Mouse (Mus musculus) cerebellum, postnatal 25 days (tissue): ENCODE measurements around the gene Pick1.

ENCODE experiments used
- DNase-seq, 2 experiments: peaks; one replicate each; pipeline ENCODE4 v3.0.0; 2021; ENCODE audit warnings: mixed read lengths in 2 of 2

Pick1 gene

DNA sequence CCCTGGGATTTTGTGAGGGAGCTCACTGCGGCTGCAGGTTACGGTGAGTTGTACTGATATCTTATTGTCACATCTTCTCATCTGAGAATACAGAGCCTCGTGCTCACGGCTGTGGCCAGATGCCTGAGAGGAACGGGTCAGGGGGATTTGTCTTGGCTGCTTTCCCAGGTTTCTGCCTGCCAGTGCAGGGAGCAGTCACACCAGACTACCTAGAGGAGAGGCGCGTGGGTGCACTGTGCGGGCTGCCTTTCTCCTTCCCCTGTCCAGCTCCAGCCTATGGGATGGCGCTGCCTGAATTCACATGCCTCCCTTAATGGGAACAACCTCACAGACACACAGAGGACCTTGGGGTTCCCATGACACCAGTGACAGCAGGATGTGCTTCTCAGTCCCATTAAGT, 6.3 kb downstream of the Pick1 start:
- no peak for DNase-seq

DNA sequence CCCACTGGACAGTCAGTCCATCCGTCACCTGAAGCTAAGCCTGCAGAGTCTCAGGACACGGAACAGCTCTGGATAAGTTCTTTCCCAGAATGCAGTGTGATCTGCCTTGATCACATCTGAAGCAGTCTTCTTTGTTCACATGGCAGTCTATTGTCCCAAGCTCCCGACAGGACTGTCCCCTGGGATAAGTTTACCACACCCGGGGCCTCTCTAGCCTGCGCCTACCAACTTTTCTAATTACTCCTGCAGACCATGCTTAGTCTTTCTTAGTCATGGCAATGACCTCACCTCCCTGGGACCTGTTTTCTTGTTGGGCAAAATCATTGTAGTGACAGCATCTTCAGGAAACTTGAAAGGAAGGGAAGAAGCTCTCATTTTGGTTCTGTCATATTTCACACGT, 9.1 kb downstream of the Pick1 start:
- no peak for DNase-seq

DNA sequence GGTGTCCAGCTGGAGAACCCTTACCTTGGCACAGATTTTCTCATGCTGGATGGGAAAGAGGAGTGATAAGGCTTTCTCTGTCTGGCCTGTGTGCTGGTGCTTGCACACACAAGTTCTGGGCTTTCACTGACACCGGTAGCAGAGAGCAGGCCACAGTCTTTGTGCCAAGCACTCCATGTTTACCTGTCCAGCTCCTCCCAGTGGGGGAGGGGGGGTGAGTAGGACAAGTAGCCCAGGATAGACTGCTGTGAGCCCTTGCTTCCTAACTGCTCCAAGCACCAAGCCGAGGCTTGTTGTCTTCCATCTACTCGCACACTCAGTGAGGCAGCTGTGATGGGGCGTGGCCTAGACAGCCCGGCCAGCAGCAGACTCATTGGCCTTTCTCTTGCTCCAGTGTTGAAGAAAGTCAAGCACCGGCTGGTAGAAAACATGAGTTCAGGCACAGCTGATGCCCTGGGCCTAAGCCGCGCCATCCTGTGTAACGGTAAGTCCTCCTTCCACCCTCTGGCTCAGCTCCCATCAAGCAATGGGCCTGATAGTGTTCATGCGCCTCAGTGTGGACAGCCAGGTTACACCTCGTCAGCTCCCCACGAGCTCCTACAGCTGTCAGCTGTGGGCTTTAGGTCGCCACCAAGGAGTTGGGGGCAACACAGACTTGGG, 13.7 kb downstream of the Pick1 start:
- no peak for DNase-seq

DNA sequence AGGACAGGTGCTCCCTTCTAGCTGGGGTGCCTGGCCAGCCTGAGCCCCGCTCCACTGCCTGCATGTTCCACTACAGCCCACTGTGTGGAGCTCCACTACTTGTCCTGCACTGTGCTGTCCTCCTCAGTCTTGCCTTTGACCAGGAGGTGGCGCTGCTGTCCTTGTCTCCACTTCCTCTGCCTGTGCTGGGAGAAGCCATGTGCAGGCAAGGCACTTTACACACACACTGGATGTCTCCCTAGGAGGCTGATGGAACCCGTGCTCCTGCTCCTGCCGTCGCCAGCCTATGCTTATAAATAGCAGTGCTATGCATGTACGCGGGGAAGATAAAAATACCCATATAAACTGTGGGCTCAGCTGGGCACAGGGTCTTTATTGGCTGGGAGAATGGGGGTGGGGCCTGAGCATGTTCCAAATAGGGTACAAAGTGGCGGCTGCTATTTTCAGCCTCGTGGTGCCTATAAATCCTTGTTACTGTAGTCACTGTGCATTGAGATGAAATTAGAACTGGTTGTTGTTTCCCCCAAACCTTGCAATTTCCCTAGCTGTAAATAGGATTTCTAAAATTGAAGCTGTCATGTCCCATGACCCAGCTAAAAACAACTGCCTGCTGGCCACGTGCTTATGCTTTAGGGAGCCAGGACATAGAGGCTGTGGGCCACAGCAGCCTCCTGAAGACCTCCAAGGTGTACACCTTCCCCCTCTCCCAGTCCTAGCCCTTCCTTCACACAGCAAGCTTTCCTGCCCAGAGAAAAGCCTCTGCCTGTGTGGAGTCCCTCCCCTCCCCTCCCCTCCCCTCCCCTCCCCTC, 14.5 kb downstream of the Pick1 start:
- peak; percentile 95 to 96 for DNase-seq

DNA sequence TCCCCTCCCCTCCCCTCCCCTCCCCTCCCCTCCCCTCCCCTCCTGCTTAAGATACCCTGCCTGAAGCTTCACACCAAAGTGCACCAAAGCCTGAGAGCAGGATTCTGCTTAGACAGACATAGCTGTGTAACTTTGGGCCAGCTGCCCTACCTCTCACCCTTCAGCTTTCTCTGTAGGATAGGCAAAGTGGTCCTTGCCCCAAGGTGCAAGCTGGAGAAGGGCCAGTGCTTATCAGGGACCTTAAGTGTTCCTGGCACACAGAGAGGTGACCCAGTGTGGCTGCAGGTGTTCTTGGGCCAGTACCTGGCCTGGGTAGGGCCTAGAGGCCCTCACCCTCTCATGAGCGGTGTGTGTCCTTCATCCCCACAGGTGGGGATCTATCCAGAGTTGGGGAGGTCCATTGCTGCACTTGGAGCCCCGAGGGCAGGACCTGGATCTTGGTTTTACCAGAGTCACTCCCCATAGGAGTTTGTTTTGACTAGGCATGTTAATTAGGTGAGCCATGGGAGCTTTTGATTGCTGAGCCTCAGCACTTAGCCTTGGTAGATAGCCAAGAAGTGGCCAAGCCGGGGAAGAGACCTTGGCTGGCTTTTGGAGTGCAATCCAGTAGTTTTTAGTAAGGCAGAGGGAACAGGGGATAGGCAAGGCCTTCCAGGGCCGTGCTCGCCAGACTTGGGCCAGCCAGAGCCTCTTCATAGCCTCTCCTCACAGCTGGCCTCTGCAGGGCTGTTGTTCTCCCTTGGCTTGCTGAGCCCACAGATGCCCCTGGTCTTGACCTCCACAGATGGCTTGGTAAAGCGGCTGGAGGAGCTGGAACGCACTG, 15.3 kb downstream of the Pick1 start:
- no peak for DNase-seq

DNA sequence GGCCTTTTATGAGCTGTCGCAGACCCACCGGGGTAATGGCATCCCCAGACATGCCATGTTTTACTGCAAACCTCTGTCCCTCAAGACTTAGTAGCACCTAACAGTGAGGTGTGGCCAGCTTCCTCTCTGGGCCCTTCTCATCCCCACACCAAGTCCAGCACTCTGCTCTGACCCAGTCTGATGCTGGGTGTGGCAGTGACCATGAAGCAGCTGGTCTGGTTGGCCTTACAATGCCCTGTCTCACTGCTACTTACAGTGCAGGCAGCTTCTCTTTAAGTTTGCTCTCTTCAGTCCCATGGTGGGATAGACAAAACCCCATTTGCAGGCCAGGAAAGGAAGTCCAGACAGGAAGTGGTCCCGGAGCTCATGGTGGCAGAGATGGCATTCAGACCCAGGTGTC, 16.3 kb downstream of the Pick1 start:
- no peak for DNase-seq

DNA sequence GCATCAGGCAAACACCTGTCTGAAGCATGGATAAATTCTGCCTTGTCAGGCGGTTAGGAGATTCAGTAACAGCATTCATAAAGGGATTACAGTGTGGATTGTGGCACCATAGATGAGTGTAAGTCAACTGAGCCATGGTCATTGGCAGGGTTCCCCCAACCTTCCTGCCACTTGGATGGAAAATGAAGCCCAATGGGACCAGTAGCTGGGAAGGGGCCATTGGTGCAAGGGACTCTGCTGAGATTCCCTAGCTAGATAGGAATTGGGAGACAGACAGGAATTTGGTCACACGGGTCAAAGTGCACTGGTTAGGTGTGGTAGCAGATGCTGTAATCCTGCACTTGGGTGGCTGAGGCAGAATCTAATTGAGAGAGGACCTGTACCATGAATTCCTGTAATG, 21.3 kb downstream of the Pick1 start:
- DNase-seq = no peak

DNA sequence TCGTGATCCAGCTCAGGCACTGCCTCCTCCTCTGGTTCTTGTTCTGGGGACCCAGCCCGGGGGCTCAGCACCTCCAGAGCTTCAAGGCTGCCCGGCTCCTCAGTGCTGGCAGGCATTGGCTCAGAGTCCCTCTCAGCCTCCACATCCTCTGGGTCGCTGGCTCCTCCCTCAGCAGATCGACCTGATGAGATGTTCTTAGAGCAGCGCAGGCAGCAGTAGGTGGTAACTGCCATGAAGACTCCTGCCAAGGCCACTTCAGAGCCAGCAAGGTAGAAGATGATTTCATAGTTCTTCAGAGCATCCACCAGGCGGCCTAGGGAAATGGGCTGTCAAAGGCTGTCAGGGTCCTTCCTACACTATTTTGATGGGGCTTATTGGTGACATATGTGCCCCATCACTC, 22.2 kb downstream of the Pick1 start:
- DNase-seq = peak in 1 of 2 experiments; percentile 42

DNA sequence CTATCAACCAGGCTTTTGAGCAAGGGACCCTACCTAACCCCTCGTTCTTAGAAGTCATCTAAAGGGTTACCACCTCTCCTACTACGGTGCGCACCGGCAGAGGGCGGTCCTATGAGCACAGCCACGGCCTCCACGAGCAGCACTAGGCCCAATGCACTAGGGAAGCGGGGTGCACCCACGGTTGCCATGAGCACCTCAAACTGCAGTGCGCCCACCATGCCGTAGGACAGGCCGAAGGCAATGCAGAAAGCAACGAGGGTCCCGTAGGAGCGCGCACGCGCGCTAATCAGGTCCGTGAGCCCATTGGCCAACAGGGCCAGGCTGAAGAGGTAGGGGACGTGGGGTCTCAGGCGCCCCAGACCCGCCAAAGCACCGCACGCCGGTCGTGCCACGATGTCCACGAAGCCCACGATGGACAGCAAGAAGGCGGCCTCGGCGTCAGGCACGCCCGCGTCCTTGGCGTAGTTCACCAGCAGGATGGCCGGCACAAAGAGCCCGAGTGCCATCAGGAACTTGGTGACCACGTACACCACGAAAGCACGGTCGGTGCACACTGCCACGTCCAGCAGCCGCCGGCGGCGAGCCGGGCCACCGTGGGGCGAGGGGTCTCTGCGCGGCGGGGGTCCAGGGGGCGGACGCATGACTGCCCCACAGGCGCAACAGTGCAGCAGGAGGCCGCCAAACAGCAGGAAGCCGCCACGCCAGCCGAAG, 23.0 kb downstream of the Pick1 start:
- peak; percentile 36 to 49 for DNase-seq

DNA sequence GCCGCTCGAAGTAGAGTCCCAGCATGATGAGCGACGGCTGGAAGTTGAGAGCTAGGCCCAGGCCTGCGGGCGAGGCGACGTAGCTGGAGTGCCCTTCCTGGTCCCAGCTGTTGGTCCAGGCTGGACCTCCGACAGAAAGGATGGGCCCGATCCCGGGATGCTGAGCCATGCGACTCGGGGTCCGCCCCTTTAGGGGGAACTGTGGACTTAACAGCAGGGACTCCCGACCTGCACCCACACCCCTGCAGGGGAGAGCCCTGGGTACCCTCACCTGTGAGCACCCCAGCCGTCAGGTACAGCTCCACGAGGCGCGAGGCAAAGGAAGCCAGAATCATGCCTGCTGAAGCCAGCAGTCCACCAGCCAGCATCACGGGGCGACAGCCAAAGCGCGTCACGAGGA, 23.6 kb downstream of the Pick1 start:
- no peak for DNase-seq

DNA sequence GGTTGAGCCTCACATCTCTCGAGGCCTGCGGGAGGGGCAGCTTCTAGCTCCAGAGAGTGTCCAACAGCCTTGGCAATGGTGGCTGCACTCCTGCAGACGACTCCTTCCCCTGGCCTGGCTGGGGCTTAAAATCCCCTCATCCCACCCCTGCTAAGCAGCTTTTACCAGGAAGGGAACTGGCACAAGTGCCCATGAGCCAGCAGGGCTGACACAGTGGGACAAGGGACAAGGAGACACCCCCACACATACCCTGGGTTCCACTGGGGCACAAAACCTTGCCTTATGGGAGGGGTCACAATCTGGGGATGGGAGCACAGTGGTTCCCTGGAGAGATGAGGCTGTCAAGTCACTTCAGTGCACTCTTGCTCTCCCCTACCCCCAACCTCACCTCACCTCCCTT, 25.7 kb downstream of the Pick1 start, which contains the start of gene Slc16a8:
TSS of gene Slc16a8 (minus strand) at position 101 of the 400 bp plus-strand sequence.
- no peak for DNase-seq

DNA sequence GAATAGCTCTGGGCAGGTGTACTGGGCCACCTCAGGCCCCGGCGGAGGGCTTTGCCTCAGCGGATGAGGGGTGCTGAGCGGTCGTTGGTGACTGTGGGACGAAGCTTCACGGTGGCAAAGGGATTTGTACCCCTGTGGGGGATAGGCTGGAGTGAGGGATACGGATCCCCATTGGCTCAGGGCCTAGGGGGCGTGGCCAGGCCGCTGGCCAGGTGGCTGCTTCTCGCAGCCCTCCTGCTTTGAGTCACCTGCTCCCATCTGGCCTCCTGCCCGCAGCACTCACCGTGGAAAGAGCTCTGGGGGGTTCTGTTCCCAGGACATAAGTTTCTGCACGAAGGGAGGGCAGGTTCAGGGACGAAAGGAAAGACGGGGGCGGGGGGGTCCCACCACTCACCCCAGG, 29.5 kb downstream of the Pick1 start:
- DNase-seq = peak in 1 of 2 experiments; percentile 38

DNA sequence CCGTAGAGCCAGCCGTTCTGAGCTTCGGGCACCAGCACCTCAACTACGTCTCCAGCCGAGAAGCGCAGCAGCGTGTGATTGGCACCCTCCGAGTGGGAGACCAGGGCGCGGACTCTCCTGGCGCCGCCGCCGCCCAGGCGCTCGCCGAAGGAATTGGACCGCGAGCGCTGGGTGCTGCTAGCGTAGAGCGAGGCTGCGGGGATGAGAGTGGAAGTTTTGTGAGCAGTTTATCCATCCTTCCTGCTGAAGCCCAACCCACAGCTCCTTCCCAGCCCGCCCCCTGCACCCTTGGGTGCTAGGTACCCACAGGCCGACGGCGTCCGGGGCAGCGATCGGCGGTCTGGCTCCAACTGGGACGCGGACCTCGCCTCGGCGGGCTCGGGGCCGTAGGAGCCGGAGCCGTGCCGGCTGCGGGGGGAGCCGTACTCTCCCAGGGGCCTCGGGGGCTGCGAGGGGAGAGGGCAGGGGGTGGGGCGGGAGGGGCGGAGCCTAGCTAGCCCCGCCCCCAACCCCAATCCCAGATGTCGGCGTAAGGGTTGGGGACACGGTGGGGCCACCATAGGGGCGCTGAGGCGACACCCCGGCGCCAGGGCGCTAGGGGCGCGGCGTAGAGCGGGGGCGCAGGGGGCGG, 32.2 kb downstream of the Pick1 start:
- DNase-seq = no peak

DNA sequence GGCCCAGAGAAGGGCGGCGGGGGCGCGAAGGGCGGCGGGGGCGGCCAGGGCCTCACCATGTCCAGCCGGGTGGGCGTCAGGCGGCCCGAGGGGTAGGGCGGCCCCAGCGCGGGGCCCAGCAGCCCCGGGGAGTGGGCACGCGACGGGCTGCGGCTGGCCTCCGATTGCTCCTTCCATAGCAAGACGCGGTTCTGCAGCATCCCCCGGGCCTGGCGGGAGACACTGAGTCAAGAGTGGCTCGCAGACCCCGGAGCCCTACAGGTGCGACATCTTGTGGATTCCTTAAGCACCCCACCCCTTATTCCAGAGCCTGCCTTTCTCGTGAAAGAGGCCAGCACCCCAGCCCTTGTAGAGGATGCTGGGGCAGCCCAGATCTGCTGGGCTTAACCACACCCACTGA, 32.8 kb downstream of the Pick1 start:
- no peak for DNase-seq

DNA sequence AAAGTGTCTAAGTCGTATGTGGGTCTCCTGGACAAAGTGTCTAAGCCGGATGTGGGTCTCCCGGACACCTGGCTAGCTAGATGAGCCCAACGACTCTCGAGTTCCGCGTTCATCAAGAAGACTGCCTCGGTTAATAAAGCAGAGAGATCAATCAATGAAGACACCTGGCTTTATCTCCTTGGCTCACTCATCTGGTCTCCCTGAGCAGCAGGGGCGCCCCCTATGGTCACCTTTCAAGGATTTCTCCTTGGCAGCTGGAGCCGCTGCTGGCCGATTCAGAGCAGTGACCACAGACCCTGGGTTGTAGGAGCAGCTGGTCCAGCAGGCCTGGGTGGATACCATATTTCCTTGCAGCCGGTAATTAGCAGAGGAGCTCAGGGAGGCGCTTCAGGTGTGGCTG, 33.4 kb downstream of the Pick1 start:
- no peak for DNase-seq

DNA sequence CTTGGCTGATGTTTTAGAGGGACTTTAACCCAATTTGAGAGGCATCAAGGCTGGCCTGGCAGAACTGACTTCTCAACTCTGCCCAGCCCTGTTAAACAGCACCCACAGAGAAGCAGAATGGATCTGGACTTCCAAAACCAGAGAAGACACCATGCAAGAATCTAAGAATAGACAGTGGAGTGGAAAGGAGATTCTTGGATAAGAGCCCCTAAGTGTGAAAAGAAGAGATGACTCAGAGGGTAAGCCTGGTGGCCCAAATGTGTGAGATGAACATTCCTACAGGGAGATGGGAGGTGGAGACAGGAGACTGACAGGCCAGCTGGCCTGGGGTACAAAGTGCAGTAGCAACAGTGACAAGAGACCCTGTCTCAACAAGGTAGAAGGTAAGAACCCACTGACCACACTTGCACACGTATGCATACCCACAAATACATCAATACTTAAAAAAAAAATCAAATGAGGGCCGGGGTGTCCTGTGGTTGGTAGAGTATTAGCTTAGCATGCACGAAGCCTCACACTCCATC, 33.9 kb downstream of the Pick1 start:
- DNase-seq = no peak

DNA sequence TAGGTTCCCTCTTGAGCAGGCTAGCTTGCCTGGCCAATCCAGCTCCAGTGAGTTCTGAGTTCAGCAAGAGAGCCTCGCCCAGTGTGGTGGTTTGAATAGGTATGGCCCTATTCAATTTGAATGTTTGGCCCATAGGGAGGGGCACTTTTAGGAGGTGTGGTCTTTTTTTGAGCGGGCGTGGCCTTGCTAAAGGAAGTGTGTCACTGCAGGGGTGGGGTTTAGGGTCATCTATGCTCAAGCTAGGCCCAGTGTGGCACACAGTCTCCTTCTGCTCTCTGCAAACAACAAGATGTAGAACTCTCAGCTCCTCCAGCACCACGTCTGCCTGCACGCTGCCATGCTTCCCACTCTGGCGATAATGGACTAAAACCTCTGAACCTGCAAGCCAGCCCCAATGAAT, 34.8 kb downstream of the Pick1 start:
- DNase-seq = no peak

DNA sequence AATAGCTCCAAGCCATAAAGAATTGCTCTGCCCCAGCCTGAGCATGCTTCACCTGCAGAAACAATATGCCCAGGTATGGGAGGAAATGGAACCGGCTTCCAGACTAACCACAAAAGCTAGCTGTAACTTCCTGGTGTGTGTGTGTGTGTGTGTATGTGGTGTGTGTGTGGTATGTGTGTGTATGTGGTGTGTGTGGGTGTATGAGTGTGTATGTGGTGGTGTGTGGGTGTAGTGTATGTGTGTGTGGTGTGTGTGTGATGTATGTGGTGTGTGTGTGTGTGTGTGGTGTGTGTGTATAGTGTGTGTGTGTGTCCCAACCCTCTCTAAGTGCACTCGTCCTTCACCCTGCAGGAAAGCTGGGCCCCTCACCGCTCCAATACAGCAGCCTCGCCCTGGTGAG, 36.4 kb downstream of the Pick1 start:
- no peak for DNase-seq

DNA sequence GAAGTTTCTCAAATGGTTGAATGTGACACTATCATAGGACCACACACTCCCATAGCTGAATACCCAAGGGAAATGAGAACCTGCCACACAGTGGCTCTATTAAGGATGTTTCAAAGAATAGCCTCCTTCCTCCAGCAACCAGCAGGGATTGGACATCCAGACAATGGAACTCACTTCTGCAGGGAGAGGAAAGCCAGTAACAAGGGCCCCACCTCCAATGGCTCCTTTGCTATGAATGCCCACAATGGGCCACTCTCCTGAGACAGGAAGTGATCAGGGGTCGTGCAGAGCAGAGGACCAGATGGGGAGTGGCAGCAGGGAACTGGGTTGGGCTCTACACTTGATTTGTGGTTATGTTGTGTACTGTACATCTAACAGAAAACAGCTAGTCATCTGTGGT, 39.5 kb downstream of the Pick1 start:
- no peak for DNase-seq

DNA sequence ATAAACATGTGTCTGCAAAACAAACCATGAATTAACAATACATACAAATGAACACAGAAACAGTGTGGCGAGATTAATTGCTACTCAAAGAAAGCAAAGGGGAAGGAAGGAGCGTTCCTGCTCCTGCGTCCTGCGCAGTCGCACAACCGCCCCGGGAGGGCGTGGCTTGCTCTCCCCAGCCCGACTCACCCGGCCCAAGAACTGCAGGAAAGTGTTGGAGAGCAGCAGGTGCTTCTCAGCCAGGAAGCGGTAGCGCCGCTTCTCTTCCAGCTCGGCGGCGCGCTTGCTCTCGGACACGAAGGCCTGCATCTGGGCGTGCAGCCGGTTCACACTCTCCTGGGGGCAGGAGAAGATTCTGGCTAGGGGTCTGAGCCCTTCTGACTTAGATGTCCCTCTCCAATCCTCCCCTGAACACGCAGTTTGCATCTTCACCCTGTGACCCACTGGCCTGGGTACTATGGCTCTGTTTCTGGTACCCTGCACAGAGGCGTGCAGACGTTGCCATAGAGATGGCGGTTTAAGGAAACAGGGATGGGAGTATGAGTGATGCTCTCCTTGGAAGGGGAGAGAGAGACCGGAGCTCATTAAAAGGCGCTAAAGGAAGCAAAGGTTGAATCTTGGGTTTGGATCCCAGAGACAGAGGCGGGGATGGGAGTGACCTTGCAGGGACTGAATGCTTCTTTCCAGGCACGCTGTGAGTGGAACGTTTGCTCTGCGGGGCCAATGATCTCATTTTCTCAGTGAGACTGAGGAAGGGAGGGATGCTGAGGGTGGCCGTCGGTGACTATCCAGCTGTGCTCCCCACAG, 41.5 kb downstream of the Pick1 start:
- peak; percentile 48 to 73 for DNase-seq

DNA sequence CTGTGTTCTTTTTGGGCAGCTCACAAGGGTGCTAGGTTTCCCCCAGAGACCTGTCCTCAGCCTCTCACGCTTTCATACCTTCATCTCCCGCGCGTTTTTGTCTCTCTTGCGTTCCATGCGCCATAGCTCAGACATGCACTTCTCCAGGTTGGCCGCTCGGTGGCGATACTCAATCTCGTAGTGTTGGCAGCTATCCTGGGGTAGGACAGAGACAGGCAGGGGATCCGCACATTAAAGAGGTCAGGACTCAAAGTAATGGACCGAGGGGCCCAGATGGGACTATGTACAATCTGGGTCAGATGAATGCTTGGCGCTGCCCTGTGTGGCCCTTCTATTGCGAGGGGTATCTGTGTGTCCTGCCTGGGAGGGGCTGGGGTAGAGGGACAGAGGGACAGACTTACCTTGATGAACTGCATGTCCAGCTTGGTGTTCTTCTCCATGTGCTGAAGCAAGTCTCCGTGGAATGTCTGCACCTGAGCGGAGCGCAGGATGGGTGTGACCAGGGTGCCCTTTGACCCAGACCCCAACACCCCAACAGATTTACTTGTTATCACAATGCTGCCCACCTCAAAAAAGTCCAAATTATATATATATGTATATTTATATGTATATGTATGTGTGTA, 42.3 kb downstream of the Pick1 start:
- peak; percentile 35 to 59 for DNase-seq
